Mouse (Mus musculus): ENCODE results near the gene BC030870.
A peak's percentile ranks its signal among the peaks of the same experiment; 100 is the strongest.
"Not testable (repeated sequence)": the region's sequence is repeated elsewhere in the genome, so short reads cannot be mapped to it uniquely, and the experiment has no call there.

Gene BC030870

DNA sequence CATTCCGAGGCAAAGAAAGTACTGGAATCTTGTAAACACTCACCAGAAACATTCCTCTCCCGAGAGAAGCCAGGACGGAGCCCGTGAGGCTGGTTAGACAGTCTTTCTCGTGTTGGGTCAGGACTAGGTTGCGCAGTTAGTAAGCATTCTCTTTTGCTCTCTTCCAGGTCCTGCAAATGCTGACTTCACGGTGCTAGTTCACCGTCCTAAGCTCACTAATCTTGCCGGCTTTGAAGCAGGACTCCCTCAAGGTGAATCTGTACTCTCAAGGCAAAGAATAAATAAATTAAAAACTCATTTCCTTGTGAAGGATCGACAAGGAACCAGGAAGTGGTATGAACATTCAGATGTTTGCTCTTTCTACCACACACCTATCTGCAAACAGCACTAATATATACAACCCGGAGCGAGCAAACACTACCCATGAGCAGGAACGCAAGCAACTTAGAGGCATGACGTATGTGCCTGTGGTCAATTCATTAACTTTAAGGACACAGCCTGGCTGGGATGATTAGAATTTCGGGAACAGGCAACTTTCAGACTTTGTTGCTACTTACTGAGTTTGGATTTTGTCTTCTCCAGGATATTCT lies at the start of gene BC030870:
Gene BC030870, minus strand, starts transcription at position 365 of the 590 bp plus-strand sequence.
- no peak for DNase-seq

DNA sequence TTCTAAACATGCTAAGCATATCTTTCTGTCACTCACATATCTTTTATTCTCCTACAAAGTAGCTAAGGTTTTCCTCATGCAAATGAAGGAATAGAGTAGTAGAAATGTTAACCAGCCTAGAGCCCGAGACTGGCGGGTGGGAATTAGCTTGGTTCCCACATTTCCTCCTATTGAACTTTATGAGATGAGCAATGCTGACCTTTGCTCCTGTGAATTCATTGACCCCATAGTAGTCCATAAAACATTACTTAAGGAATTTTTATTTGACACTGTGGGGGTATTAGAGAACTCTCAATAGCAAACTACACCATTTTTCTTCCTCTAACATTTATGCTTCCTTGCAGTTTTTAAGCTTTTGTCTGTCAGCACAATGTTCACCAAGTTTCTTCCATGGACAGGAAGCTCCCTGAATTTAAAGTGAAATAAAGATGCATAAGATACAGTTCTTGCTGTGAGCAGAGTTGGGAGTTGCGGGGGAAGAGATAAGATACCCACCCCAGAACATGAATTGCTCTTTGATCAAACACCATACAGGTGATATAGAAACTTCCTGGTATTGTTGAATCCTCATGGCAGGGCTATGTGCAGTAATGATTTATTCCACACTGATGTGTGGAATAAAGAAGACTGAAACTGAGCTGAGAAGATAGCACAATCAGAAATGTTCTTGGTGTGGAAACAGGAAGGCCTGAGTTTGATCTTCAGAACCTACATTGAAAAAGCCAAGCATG lies 45.5 kb upstream of the BC030870 start:
- no peak for DNase-seq

DNA sequence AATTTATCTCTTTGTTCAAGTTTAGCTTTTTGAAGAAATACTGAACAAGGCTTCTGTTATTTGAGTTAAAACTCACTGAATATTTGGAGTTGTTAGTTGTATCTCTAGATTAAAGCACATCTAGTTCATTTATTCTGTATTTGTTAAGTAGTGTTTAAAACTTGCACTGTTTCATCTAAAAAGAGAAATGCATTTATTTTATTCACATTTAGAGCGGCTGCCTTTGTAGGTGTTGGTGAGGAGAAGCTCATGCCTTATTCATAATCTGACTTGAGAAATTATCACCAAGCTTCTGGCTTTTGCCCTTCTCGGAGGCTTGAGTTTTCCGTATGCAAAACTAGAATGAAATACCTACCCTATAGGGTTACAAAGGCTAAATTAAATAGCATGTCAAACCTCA lies 39.8 kb upstream of the BC030870 start:
- no peak for DNase-seq

DNA sequence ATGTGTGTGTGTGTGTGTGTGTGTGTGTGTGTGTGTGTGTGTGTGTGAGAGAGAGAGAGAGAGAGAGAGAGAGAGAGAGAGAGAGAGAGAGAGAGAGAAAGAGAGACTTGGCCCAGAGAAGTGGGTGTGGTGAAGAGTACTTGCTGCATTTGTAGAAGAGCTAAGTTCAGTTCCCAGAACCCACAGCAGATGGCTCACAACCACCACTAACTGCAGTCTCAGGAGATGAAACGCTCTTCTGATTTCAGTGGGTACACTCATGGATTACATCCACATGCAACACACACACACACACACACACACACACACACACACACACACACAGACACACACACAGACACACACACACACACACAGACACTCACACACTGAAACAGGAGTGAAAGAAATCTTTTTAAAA lies 31.3 kb upstream of the BC030870 start:
- DNase-seq = not testable (repeated sequence)

DNA sequence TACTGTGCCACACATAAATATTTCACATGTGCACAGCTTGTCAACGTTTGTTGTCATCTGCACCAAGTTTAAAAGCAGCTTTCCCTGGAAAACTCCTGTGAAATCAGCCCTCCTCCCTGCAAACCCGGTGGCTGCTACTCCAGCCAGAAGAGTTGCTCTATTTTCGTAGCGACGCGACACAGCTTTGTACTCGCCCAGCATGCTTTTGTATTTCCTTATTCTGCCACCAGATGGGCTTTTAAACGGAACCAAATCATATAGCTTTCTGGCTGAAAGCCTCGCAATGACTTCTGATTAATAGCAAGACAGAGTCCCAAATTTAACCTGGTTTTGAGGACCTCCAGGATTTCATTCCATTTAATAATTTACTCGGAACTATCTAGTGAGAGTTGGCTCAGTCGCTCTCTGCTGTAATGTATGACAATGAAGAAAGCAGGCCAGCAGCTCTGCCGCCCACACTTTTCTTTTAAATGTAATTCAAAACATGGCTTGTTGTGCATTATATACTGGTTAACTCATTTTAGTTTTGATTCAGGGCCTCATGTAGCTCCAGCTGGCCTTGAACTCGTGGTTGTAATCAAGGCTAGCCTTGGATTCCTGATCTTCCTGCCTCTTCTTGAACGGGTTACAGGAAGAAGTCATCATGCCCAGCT lies 29.9 kb upstream of the BC030870 start:
- DNase-seq = peak in 1 of 2 experiments; percentile 4

DNA sequence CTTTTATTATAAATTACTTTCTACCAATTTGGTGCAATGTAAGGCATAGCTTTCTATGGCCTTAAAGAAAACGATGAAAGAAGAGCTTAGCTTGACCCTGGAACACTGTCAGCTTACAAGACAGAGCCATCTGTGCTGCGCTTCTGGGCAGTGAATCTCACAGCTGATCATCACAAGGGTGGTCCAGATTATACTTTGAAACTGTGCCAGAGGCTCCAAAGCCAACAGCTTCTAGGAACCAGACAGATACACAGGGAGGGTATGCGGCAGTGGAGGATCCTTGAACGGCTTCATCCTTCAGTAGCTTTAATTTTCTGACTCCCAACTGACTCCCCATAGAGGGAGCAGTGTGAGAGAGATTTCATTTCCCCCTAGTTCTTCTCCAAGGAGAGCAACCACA lies 28.5 kb upstream of the BC030870 start:
- peak in 1 of 2 experiments; percentile 2 for DNase-seq

DNA sequence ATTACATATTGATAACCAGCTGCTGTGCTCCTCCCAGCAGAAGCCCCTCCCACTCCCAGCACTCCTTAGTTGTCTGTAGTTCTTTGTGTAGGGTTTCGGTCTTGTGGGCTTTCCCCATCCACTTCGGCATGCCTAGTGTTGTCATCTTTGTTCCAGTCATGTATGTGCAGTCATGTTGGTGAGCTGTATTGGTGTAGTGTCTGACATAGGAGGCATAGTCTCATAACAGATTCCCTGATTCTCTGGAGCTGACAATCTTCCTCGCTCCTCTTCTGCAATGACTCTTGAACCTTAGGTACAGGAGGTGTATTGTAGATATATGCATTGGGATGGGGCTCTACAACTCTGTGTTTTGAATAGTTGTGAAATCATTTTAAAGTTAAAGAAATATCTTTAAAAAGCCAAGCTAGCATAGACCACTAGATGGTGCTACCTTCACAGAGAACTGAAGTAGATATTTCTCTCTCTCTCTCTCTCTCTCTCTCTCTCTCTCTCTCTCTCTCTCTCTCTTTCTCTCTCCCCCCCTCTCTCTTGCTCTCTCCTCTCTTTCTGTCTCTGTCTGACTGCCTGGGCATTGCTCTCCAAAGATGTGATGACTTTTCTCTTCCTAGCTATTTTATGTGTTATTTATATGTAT lies 9.6 kb upstream of the BC030870 start:
- no peak for DNase-seq

DNA sequence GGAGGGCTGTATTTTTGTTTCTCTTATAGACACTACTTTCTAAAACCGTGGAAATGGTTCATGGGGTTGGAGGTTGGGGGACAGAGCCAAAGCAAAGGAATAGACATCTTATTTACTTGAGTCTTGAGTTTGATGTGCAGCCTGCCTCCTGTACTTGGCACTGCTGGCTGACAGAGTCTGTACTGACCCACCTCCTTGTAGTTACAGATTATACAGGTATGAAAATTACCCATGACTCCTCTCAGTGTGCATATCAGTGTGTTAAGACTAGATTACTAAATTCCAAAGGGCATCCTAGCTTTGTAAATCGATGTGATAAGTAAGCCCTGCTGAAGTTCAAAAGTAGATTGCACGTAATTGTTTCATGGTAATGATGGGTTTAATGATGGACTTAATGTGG lies 2.9 kb downstream of the BC030870 start:
- no peak for DNase-seq

DNA sequence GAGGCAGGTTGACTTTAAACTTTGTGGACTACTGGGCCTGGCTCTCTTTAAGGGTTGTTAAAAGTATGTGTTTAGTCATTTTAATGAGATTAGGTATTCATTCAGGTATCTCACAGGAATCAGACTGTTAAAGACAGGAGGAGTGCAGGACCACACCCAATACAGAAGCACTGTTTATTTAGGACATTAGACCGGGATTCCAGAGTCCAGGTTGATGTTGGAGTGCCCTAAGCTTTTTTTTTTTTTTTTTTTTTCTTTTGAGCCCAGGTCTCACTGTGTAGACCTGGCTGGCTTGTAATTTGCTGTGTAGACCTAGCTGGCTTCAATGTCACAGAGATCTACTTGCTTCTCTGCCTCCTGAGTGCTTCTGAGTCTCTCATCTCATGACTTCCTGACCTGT lies 3.3 kb downstream of the BC030870 start:
- no peak for DNase-seq

DNA sequence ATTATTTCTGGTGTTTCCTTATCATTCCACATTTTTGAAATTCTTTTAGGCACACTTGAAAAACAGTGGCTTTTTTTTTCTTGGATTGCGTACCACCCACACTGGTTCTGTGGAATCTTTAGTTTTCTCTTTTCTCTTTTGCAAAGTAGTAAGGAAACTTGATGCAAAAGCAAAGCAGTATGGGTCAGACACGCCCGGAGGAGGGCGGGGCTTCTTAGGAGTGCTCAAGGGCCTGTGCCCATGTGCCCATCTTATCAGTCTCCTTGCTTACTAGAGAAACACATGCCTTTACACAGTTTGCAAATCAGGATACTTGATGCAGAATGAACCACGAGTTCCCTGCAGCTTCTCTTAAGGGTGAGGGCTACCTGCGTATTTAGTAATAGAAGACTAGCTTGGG lies 17.3 kb downstream of the BC030870 start:
- DNase-seq = no peak

DNA sequence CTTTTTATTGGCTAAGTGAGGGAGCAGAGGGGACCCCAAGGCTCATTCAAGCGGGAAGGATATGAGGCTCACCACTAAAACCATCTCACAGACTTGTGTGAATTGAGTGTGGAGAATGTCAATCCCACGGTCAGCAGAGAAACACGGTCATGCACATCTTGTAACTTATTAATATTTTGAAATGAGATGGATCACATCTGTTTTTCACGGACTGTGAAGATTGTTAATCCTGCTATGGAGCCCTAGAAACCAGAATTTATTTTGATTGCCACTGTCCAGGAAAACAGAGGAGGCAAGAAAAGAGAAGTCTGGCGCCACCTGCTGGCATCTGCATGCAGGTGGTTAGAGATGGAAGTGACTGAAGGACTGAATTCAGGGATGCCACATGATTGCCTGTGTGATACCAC lies 19.1 kb downstream of the BC030870 start:
- peak; percentile 47 to 62 for DNase-seq

DNA sequence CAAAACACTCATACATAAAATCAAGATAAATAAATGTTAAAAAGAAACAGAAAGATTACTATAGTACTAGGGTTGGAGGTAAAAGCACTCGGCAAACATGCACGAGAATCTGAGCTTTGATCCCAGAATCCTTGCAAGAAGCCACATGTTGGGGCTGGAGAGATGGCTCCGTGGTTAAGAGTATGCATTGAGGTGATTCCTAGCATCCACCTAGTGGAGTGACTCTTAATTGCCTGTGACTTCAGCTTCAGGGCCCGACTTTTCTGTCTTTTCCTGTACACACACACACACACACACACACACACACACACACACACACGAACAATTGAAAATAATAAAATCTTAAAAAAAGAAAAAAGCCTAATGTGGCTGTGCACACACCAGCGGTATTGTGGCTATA lies 20.4 kb downstream of the BC030870 start:
- DNase-seq = no peak

DNA sequence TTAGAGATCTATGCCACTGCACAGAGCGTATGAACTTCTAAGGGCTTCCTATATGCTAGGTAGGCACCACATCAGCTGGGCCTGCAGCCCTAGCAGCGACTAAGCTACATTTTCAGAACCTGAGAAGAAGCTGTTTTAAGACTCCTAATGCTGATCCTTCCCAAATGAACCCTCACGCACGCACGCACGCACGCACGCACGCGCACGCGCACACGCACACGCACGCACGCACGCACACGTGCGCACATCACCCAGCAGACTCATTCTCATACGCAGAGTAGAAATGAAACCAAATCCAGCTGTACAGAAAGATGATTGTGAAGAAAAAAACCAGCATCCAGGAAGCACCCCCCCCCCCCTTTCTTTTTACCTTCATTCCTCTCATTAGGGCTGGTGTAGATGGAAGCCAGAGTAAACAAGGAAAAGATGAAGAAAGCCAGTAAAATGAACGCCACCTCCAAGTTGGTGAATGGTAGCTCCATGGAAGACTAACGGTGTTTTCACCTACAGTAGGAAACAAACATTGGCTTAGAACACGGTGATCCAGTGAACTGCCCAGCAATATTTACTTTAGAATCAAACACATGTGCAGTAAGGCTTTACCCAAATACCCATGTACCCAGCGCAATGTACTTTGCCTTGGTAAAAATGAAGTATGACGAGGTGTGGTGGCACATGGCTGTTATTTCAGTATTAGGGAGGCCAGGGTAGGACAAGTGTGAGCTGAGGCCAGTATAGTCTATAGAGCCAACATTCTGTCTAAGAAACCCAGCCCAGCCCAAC lies 21.2 kb downstream of the BC030870 start:
- DNase-seq = no peak

DNA sequence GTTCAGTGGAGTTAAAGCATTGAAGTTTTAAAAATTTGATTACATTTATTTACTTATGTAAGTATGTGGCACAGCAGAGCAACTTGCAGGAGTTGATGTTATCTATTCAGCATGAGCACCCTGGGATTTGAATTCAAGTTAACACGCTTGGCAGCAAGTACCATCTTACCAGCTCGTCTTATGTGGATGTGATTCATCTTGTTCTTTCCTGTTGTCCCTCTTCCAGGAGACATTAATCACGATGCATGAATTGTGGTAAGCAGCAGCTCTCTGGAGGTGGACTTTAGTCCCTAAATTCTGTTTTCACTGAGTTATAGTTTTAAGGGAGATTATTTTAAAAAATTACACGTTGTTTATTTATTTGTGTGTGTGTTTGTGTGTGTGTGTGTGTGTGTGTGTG lies 25.3 kb downstream of the BC030870 start:
- no peak for DNase-seq

DNA sequence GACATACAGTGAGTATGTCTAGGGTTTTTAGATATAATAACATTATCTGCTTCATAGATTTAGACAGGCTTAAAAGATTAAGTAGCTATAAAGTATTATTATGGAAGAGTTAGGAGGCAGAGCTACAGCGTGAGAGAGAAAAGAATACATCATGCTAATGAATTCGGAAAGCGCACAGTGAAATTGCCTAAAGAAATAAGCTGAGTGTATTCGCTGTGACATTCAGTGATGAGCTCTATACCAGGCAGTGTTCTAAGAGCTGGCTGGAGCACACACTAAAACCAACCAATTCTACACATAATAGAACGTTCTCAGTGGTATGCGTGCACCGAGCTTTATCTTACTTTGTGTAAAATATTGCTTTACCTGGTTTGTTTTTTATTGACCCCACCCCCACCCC lies 25.7 kb downstream of the BC030870 start:
- no peak for DNase-seq

DNA sequence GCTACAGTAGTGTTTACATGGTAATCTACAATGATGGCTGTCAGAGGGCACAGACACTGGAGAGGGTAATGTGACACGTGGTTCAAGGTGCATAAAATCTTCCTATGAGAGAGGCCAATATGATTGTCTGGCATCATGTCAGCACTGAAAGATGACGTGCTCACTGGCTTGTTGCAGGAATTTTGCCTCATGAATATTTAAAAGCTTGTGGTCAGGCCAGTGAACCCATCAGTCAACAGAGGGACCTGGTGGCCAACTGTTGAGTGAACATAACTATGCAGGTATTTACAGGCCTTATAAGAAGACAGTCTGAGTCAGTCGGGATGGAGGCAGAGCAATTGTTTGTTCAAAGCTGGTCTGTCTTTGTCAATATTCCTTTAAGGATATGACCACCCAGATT lies 29.6 kb downstream of the BC030870 start:
- no peak for DNase-seq

DNA sequence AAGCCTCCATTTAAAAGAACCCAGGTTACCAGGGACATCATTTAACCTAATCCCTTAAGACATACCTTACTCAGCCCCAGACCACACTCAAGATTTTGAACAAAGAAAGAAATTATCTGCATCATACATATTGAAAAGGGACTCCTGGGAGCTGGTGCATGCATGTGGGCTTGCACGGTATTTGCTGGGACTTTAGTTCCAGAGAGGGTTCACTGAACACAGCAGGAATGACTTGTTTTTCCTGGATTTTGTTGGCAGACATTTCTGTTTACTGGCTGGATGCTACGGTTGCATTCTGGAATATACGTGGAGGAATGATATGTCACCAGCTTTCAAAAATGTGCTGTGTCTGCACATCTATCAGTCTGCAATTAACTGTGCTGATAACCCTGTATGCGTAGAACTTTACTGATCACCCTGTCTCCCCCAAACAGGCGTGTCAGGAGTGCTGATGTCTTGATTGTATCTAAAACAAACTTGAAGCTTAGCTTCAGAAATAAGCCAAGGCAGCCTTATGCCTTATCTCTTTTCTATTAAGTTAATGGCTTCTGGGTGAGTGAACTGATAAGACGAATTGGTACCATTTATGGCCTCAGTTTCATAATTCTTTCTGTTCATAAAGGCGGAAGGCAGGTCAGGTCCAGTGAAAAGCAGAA lies 31.5 kb downstream of the BC030870 start:
- no peak for DNase-seq

DNA sequence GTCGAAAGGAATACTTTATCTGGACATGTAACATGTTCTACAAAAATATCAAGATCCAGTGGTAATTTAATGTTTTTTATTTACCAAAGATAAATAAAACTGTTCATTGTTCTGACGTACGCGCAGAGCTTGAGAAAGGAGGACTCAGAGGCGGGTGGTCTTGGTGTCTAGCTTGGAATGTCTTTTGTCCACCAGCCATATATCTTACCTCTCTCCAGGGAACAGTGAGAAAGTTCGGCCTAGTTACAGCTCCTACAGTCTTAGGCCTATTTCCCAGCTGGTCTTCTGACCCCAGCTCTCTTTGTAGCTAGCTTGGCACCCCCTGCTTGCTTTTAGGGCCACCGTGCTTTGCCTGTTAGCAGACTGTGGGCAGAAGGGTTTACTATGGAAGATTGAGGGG lies 39.6 kb downstream of the BC030870 start:
- no peak for DNase-seq

DNA sequence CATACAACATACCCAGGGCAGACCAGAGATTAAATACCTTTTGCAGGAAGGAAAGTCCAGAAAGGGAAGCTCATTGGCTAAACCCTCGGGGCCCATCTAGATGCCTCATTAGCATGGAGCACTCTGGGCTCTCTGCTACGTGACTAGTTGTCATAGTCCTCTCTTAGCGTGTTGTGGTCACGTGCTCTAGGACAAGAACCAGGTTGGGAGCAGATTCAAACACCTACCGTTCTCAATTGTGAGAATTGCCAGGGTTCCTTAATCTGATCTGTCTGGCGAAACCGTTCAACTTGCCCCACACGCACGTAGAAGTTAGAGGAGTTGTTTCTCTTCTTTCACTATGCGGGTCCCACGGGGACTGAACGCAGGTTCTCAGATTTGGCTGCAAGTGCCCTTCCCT lies 41.2 kb downstream of the BC030870 start:
- no peak for DNase-seq

DNA sequence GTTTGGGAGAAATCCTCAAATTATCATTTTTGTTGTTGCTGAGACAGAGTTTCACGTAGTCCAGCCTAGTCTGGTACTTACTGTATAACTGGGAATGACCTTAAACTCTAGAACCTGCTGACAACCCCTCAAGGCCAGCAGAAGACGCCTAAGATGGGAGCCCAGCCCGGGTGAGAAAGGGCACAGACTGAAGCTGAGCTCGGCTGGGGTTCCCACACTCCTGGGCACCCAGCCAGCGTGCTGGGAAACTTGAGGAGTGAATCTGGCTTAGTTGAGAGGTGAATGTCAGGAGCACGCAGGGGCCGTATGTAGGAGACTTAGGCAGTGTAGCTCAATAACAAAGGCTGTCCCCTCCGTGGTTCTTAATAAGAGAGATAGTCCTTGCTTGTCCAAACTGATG lies 41.7 kb downstream of the BC030870 start:
- no peak for DNase-seq

DNA sequence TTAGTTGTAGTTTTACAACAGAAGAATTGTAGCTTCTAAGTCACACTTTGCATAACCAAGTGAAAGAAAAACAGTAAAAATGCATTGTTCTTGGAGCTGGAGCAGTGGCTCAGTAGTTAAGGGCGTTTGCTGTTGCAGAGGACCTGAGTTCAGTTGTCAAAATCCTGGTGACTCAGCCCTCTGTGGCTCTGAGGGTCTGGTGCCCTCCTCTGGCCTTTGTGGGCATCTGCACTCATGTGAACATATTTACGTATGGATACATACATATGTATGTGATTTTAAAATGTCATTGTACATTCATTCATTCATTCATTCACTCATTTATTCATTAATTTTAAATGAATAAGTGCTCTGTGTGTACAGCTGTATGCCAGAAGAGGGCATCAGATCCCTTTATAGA lies 43.7 kb downstream of the BC030870 start:
- DNase-seq = no peak

DNA sequence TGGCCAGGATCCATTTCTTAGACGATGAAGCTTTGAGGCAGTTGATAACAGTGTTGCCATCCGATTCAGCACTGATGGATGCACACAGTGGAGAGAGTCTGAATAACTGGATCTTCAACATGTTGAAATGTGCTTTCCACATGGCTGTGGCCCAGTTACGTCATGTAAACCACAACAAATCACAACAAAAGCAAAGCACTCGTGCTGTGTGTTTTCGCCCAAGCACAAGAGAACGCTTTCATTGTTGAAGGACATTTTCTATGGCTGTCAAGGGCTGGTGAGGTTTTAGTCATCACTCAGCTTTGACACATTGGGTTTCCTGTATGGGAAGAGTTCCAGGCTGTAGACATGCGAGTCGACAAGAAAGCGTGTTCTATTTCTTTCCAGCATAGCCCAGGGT lies 48.6 kb downstream of the BC030870 start:
- no peak for DNase-seq

DNA sequence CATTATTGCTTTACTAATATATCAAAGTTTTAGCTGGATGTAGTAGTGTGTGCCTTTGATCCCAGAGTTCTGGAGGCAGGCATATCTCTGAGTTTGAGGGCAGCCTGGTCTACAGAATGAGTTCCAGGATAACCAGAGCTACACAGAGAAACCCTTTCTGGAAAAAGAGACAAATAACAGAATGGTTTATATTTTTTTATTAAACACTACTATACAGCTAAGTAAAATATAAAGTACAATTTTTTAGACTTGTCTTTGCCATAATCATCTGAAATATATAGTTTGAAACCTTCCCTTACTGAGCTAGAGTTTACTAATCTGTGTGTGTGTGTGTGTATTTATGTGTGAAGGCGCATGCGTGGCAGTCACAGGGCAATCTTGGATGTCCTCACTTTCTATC lies 54.6 kb downstream of the BC030870 start, which contains the start of gene Gm10663:
Gene Gm10663, plus strand, starts transcription at position 301 of the 400 bp plus-strand sequence.
- no peak for DNase-seq

Measured in cerebellum, adult 18-20 months (tissue).